ENCODE assay signal across 7 mouse cellular contexts in genomic region chr2:144247337-144247978, GRCm38 (mm10). TPM values are rescaled to one million over a fixed set of nuclear protein-coding genes. Genes with fewer than 3 reads are reported as not detected.
DNase-seq lines count a peak whose midpoint lies in the region; ATAC-seq and TF ChIP-seq lines count a peak whose summit lies in the region.

No protein-coding gene starts in this region.

- no peak overlapping the region for H3K4me3 ChIP-seq in neural tube, embryonic 13.5 days
- H3K4me3 ChIP-seq in limb, embryonic 14.5 days (replicated peaks; ENCODE audit: low read length) = no peak overlapping the region
- H3K4me3 ChIP-seq in stomach, postnatal 0 days (ENCODE audit: low read depth, low read length) = no peak overlapping the region

- TF ChIP-seq EP300 in stomach, postnatal 0 days (optimal IDR thresholded peaks at IDR 0.05) = no peak

- no peak for TF ChIP-seq POLR2A in limb, embryonic 14.5 days (IDR thresholded peaks at IDR 0.05; ENCODE audit: borderline replicate concordance, extremely low read depth, insufficient read depth, insufficient read length)

- peaks cover 26% of the 10 kb centered on the region; the same call in 1 of the 2 replicates for H3K4me1 ChIP-seq in neural tube, embryonic 13.5 days (replicated peaks)
- H3K4me1 ChIP-seq in limb, embryonic 14.5 days (ENCODE audit: control insufficient read depth, insufficient read depth, low read length) = peaks cover 15% of the 10 kb centered on the region
- no peaks in the 10 kb centered on the region for H3K4me1 ChIP-seq in stomach, postnatal 0 days (replicated peaks; ENCODE audit: control insufficient read depth, insufficient read depth)

- 55% methylated on average over 5 of the region's 5 CpGs for WGBS in neural tube, embryonic 13.5 days
- 41% methylated on average over 5 of the region's 5 CpGs for WGBS in limb, embryonic 14.5 days
- 17% methylated on average over 5 of the region's 5 CpGs for WGBS in stomach, postnatal 0 days

- peak overlapping the region; percentile 23; the same call in 1 of the 2 replicates for H3K27ac ChIP-seq in neural tube, embryonic 13.5 days (replicated peaks)
- H3K27ac ChIP-seq in limb, embryonic 14.5 days (replicated peaks; ENCODE audit: low read depth, low read length) = no peak overlapping the region
- H3K27ac ChIP-seq in stomach, postnatal 0 days (replicated peaks) = peak overlapping the region; percentile 56

- H3K4me2 ChIP-seq in neural tube, embryonic 13.5 days = no peak overlapping the region
- no peak overlapping the region for H3K4me2 ChIP-seq in limb, embryonic 14.5 days (replicated peaks; ENCODE audit: low read depth, low read length, severe bottlenecking)
- H3K4me2 ChIP-seq in stomach, postnatal 0 days (replicated peaks; ENCODE audit: low read depth) = no peak overlapping the region

- 0 out of 2 replicates have a peak, but pooled peaks have one; percentile 36 for ATAC-seq in neural tube, embryonic 13.5 days (ENCODE audit: low read depth)
- peak; percentile 74 for ATAC-seq in granulocyte monocyte progenitor cell, adult 5-6 weeks (replicated peaks; ENCODE audit: poor library complexity, severe bottlenecking)
- ATAC-seq in limb, embryonic 14.5 days (ENCODE audit: low FRiP score, low read depth) = peak; percentile 14; the same call in 1 of the 2 replicates
- peak; percentile 47; the same call in 1 of the 2 replicates for ATAC-seq in stomach, postnatal 0 days (ENCODE audit: low FRiP score, low TSS enrichment)

- no peaks in the 10 kb centered on the region for H3K9me3 ChIP-seq in neural tube, embryonic 13.5 days
- H3K9me3 ChIP-seq in limb, embryonic 14.5 days (ENCODE audit: control insufficient read depth, low read length) = no peaks in the 10 kb centered on the region
- no peaks in the 10 kb centered on the region for H3K9me3 ChIP-seq in stomach, postnatal 0 days (ENCODE audit: control insufficient read depth, low read length)

- no peak for TF ChIP-seq CTCF in stomach, postnatal 0 days (IDR thresholded peaks at IDR 0.05; ENCODE audit: low read depth)

- DNase-seq in neural tube, embryonic 10.5 days (ENCODE audit: extremely low spot score, low spot score) = no peak
- no peak for DNase-seq in limb, embryonic 14.5 days (ENCODE audit: low spot score)
- no peak for DNase-seq in stomach, postnatal 0 days (ENCODE audit: low spot score)
- no peak for DNase-seq in embryo, embryonic 11 days
- DNase-seq in ovary, postnatal 10 days (ENCODE audit: low spot score) = no peak

- no peak overlapping the region for H3K9ac ChIP-seq in neural tube, embryonic 13.5 days
- H3K9ac ChIP-seq in limb, embryonic 14.5 days (ENCODE audit: low read depth, low read length, severe bottlenecking) = no peak overlapping the region
- H3K9ac ChIP-seq in stomach, postnatal 0 days (ENCODE audit: low read length) = no peak overlapping the region

- peaks cover 37% of the 10 kb centered on the region for H3K36me3 ChIP-seq in neural tube, embryonic 13.5 days
- H3K36me3 ChIP-seq in limb, embryonic 14.5 days (ENCODE audit: control insufficient read depth, insufficient read depth, low read length) = peaks cover 33% of the 10 kb centered on the region
- H3K36me3 ChIP-seq in stomach, postnatal 0 days (ENCODE audit: control insufficient read depth, insufficient read depth, low read length) = peaks cover 14% of the 10 kb centered on the region; the same call in 1 of the 2 replicates

- no peaks in the 10 kb centered on the region for H3K27me3 ChIP-seq in neural tube, embryonic 13.5 days
- H3K27me3 ChIP-seq in limb, embryonic 14.5 days (ENCODE audit: control insufficient read depth, insufficient read depth, low read length) = no peaks in the 10 kb centered on the region
- no peaks in the 10 kb centered on the region for H3K27me3 ChIP-seq in stomach, postnatal 0 days (ENCODE audit: control insufficient read depth, insufficient read depth, low read length)

RNA-seq across cellular contexts. Expression of gene Mgme1, which starts 23.0 kb away (rescaled TPM):
- 11.4 and 12.0 TPM in 2 replicates for polyA plus RNA-seq in neural tube, embryonic 13.5 days (2015; fragmentation: Nextera tagmentation; extraction: Ambion mirVana)
- 19.6 and 23.4 TPM in 2 replicates for total RNA-seq in granulocyte monocyte progenitor cell, adult 5-6 weeks (2014; fragmentation: Nextera tagmentation)
- total RNA-seq in granulocyte monocyte progenitor cell, adult 5-6 weeks (2017) = 25.4 and 29.9 TPM in 2 replicates
- polyA plus RNA-seq in limb, embryonic 14.5 days (2012; rRNA removed) = 10.2 and 11.4 TPM in 2 replicates
- polyA plus RNA-seq in limb, embryonic 14.5 days (2014; fragmentation: Nextera tagmentation; extraction: Ambion mirVana) = 15.2 and 17.2 TPM in 2 replicates
- polyA plus RNA-seq in stomach, postnatal 0 days (2015; fragmentation: Nextera tagmentation; extraction: Ambion mirVana) = 6.8 and 8.4 TPM in 2 replicates

RNA-seq across cellular contexts. Expression of gene Snx5, which starts 23.2 kb away (rescaled TPM):
- polyA plus RNA-seq in neural tube, embryonic 13.5 days (2015; fragmentation: Nextera tagmentation; extraction: Ambion mirVana) = 76.1 and 79.7 TPM in 2 replicates
- 226 and 255 TPM in 2 replicates for total RNA-seq in granulocyte monocyte progenitor cell, adult 5-6 weeks (2014; fragmentation: Nextera tagmentation)
- 248 and 283 TPM in 2 replicates for total RNA-seq in granulocyte monocyte progenitor cell, adult 5-6 weeks (2017)
- polyA plus RNA-seq in limb, embryonic 14.5 days (2012; rRNA removed) = 133 and 153 TPM in 2 replicates
- polyA plus RNA-seq in limb, embryonic 14.5 days (2014; fragmentation: Nextera tagmentation; extraction: Ambion mirVana) = 129 and 130 TPM in 2 replicates
- polyA plus RNA-seq in stomach, postnatal 0 days (2015; fragmentation: Nextera tagmentation; extraction: Ambion mirVana) = 63.5 and 64.0 TPM in 2 replicates

Comparison
In these comparisons a context has a peak if more than half of its experiments do, and no peak if none do; other contexts are left out.
1. ATAC-seq: peak in every context shown above with its lines; median percentile 74 in granulocyte monocyte progenitor cell, adult 5-6 weeks; 47 in stomach, postnatal 0 days; 36 in neural tube, embryonic 13.5 days; 14 in limb, embryonic 14.5 days.